Comparison of ENCODE assay signal across 8 mouse cellular contexts in the genomic region with DNA sequence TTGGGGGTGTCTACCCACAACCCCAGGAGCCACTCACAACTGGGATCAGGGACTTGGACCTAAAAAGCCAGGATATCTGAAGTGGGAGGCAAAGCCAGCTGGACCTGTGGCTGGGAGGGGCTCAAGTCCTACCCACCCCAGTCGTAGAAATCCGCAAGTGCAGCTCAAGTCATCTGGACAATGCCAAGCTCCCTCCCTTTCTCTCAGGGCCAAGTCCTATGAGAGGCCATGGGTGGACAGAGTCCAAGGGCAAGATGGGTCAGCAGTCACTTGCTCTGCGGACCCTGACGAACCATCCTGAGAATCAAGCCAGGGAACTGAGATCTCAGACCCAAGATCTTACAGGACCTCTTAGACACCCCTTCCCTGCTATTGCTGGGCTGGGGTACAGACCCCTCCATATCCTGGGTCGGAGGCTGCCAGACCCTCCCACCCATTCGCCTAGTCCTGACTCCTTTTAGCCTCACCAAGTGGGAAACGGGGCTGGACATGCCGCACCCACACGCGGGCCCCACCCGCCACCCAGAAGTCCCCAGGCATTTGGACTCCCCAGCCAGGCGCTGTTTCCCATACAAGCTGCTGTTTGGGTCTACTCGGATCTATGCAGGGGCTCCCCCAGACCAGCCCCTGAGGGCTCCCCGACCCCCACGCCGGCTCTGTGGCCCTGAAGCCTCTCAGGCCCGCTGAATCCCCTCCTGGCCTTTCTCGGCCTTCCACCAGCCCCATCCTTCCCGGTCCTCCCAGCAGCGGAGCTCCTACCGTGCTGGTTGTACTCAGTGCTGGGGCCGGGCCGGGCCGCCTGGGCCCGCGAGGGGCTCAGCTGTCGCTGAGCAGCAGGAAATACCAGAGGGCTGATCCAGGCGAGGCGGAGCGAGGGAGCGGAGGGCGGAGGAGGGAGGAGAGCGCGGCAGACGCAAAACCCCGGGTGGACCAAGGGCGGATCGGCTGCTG. TPM values are rescaled to one million over a fixed set of nuclear protein-coding genes. Genes with fewer than 3 reads are reported as not detected.
DNase-seq lines count a peak whose midpoint lies in the region; ATAC-seq and TF ChIP-seq lines count a peak whose summit lies in the region.

No protein-coding gene starts in this region.

- no peaks in the 10 kb centered on the region for H3K9me3 ChIP-seq in erythroblast, embryonic 14.5 days (ENCODE audit: control insufficient read depth, low read length)
- no peaks in the 10 kb centered on the region for H3K9me3 ChIP-seq in embryonic facial prominence, embryonic 14.5 days (ENCODE audit: control insufficient read depth, low read length)
- no peaks in the 10 kb centered on the region for H3K9me3 ChIP-seq in heart, embryonic 10.5 days
- no peaks in the 10 kb centered on the region for H3K9me3 ChIP-seq in stomach, embryonic 16.5 days (replicated peaks; ENCODE audit: control insufficient read depth, low read length)

- no peaks in the 10 kb centered on the region for H3K79me2 ChIP-seq in liver, adult 2 months (ENCODE audit: control insufficient read depth, insufficient read depth, low read length)
- peaks cover 52% of the 10 kb centered on the region for H3K79me2 ChIP-seq in myocyte (ENCODE audit: control insufficient read depth, insufficient read depth)

- peak overlapping the region; percentile 86 for H3K9ac ChIP-seq in embryonic facial prominence, embryonic 14.5 days (ENCODE audit: low read depth, low read length)
- H3K9ac ChIP-seq in liver, adult 2 months (ENCODE audit: low read depth, low read length), result peak overlapping the region; percentile 53
- peak overlapping the region; percentile 87 for H3K9ac ChIP-seq in stomach, embryonic 16.5 days (ENCODE audit: low read length)

- peak overlapping the region; percentile 75 for H3K27ac ChIP-seq in embryonic facial prominence, embryonic 14.5 days (replicated peaks; ENCODE audit: low read depth, low read length)
- H3K27ac ChIP-seq in heart, embryonic 10.5 days, result peak overlapping the region; percentile 95
- no peak overlapping the region for H3K27ac ChIP-seq in liver, adult 2 months (replicated peaks; ENCODE audit: insufficient read depth, low read depth, low read length)
- peak overlapping the region; percentile 94 for H3K27ac ChIP-seq in stomach, embryonic 16.5 days (ENCODE audit: low read length)

- TF ChIP-seq CTCF in liver, adult 2 months (IDR thresholded peaks at IDR 0.05; ENCODE audit: low read depth, low read length), result no peak

- peak; percentile 92 for DNase-seq in embryonic facial prominence, embryonic 14.5 days (ENCODE audit: low spot score)
- peak; percentile 88 for DNase-seq in heart, embryonic 10.5 days (ENCODE audit: low spot score)
- DNase-seq in kidney, adult 9 months, result peak; percentile 84
- DNase-seq in liver, adult 2 months (ENCODE audit: extremely low read depth, low read depth, low spot score), result no peak

- peaks cover 33% of the 10 kb centered on the region for H3K27me3 ChIP-seq in erythroblast, embryonic 14.5 days (ENCODE audit: control insufficient read depth)
- no peaks in the 10 kb centered on the region for H3K27me3 ChIP-seq in embryonic facial prominence, embryonic 14.5 days (replicated peaks; ENCODE audit: control insufficient read depth, insufficient read depth, low read length)
- peaks cover 33% of the 10 kb centered on the region for H3K27me3 ChIP-seq in heart, embryonic 10.5 days (ENCODE audit: insufficient read depth, poor library complexity, severe bottlenecking)
- H3K27me3 ChIP-seq in liver, adult 2 months (ENCODE audit: control insufficient read depth, insufficient read depth, low read length), result no peaks in the 10 kb centered on the region
- no peaks in the 10 kb centered on the region for H3K27me3 ChIP-seq in myocyte (ENCODE audit: control insufficient read depth, insufficient read depth, insufficient read length)
- H3K27me3 ChIP-seq in stomach, embryonic 16.5 days (ENCODE audit: control insufficient read depth, insufficient read depth, low read length), result no peaks in the 10 kb centered on the region

- H3ac ChIP-seq in myocyte (ENCODE audit: control insufficient read depth, insufficient read length), result peak overlapping the region; percentile 45

- peak overlapping the region; percentile 67 for H3K4me2 ChIP-seq in embryonic facial prominence, embryonic 14.5 days (ENCODE audit: low read depth, low read length)
- H3K4me2 ChIP-seq in myocyte (ENCODE audit: low read depth), result peak overlapping the region; percentile 94
- peak overlapping the region; percentile 59 for H3K4me2 ChIP-seq in stomach, embryonic 16.5 days (ENCODE audit: low read depth, low read length)

- TF ChIP-seq POLR2A in liver, adult 2 months (IDR thresholded peaks at IDR 0.05; ENCODE audit: extremely low read depth, insufficient read depth, low read length), result 0 out of 2 replicates have a peak, but pooled peaks have one; percentile 40
- TF ChIP-seq POLR2A in myocyte (IDR thresholded peaks at IDR 0.05; ENCODE audit: insufficient read length, low read depth), result peak; percentile 81

- no peak for ATAC-seq in erythroblast, adult 5-6 weeks (replicated peaks; ENCODE audit: low FRiP score, poor library complexity, severe bottlenecking)
- ATAC-seq in embryonic facial prominence, embryonic 14.5 days (ENCODE audit: low read depth), result peak; percentile 96
- ATAC-seq in stomach, embryonic 16.5 days (ENCODE audit: insufficient read depth, low FRiP score), result peak; percentile 93

- no peaks in the 10 kb centered on the region for H3K4me1 ChIP-seq in erythroblast, embryonic 14.5 days (ENCODE audit: control insufficient read depth)
- H3K4me1 ChIP-seq in embryonic facial prominence, embryonic 14.5 days (ENCODE audit: control insufficient read depth, insufficient read depth, low read length), result peaks cover 20% of the 10 kb centered on the region
- peaks cover 43% of the 10 kb centered on the region for H3K4me1 ChIP-seq in heart, embryonic 10.5 days
- H3K4me1 ChIP-seq in liver, adult 2 months (ENCODE audit: control insufficient read depth, insufficient read depth, low read length), result no peaks in the 10 kb centered on the region
- peaks cover 36% of the 10 kb centered on the region for H3K4me1 ChIP-seq in stomach, embryonic 16.5 days (ENCODE audit: control insufficient read depth, insufficient read depth, low read length)

- peak overlapping the region; percentile 12 for H3K4me3 ChIP-seq in erythroblast, embryonic 14.5 days (replicated peaks)
- peak overlapping the region; percentile 60 for H3K4me3 ChIP-seq in embryonic facial prominence, embryonic 14.5 days (ENCODE audit: low read depth, low read length)
- peak overlapping the region; percentile 86 for H3K4me3 ChIP-seq in heart, embryonic 10.5 days
- H3K4me3 ChIP-seq in liver, adult 2 months (ENCODE audit: insufficient read depth, low read depth, low read length), result peak overlapping the region; percentile 59
- peak overlapping the region; percentile 81 for H3K4me3 ChIP-seq in myocyte
- peak overlapping the region; percentile 70 for H3K4me3 ChIP-seq in stomach, embryonic 16.5 days (replicated peaks; ENCODE audit: low read length)

- H3K36me3 ChIP-seq in erythroblast, embryonic 14.5 days (ENCODE audit: control insufficient read depth), result no peaks in the 10 kb centered on the region
- H3K36me3 ChIP-seq in embryonic facial prominence, embryonic 14.5 days (ENCODE audit: control insufficient read depth, insufficient read depth, low read length), result no peaks in the 10 kb centered on the region
- H3K36me3 ChIP-seq in heart, embryonic 10.5 days, result peaks cover 2% of the 10 kb centered on the region; the same call in 1 of the 2 replicates
- H3K36me3 ChIP-seq in liver, adult 2 months (ENCODE audit: control insufficient read depth, insufficient read depth, low read length), result no peaks in the 10 kb centered on the region
- no peaks in the 10 kb centered on the region for H3K36me3 ChIP-seq in myocyte (ENCODE audit: control insufficient read depth, insufficient read depth)
- no peaks in the 10 kb centered on the region for H3K36me3 ChIP-seq in stomach, embryonic 16.5 days (ENCODE audit: control insufficient read depth, insufficient read depth, low read length)

- WGBS in embryonic facial prominence, embryonic 14.5 days, result 2% methylated on average over 34 of the region's 38 CpGs
- 3% methylated on average over 37 of the region's 38 CpGs for WGBS in heart, embryonic 10.5 days
- WGBS in liver, adult 2 months, result 13% methylated on average over 38 of the region's 38 CpGs
- WGBS in stomach, embryonic 16.5 days, result 3% methylated on average over 37 of the region's 38 CpGs

RNA-seq across cellular contexts. Expression of gene Osbpl5, which starts 17.0 kb away (rescaled TPM):
- polyA plus RNA-seq in erythroblast, embryonic 14.5 days (2012), result 0.03 TPM in 1 of 2 replicates, not detected in the other
- not detected in 2 replicates for total RNA-seq in erythroblast, adult 5-6 weeks (2015; ENCODE audit: low replicate concordance)
- total RNA-seq in erythroblast, adult 5-6 weeks (2017; ENCODE audit: low replicate concordance), result 0.56 and 0.60 TPM in 2 replicates
- polyA plus RNA-seq in embryonic facial prominence, embryonic 14.5 days (2014; fragmentation: Nextera tagmentation; extraction: Ambion mirVana), result 47.5 and 47.7 TPM in 2 replicates
- polyA plus RNA-seq in heart, embryonic 10.5 days (2016; fragmentation: Nextera tagmentation; extraction: Ambion mirVana), result 19.0 and 29.2 TPM in 2 replicates
- total RNA-seq in liver, adult 2 months (2014; rRNA removed), result 2.7 and 2.8 TPM in 2 replicates
- 3.0 and 3.8 TPM in 2 replicates for polyA plus RNA-seq in liver, adult 2 months (2012; rRNA removed)
- polyA plus RNA-seq in myocyte (2012; fragmentation: generic; extraction: Trizol), result 49.6 TPM
- polyA plus RNA-seq in stomach, embryonic 16.5 days (2015; fragmentation: Nextera tagmentation; extraction: Ambion mirVana), result 43.5 and 52.2 TPM in 2 replicates

RNA-seq across cellular contexts. Expression of gene Mrgprg, which starts 27.0 kb away (rescaled TPM):
- polyA plus RNA-seq in erythroblast, embryonic 14.5 days (2012), result not detected in 2 replicates
- total RNA-seq in erythroblast, adult 5-6 weeks (2015; ENCODE audit: low replicate concordance), result not detected in 2 replicates
- total RNA-seq in erythroblast, adult 5-6 weeks (2017; ENCODE audit: low replicate concordance), result not detected in 2 replicates
- not detected in 2 replicates for polyA plus RNA-seq in embryonic facial prominence, embryonic 14.5 days (2014; fragmentation: Nextera tagmentation; extraction: Ambion mirVana)
- polyA plus RNA-seq in heart, embryonic 10.5 days (2016; fragmentation: Nextera tagmentation; extraction: Ambion mirVana), result 0.15 TPM in 1 of 2 replicates, not detected in the other
- total RNA-seq in liver, adult 2 months (2014; rRNA removed), result not detected in 2 replicates
- 0.05 TPM in 1 of 2 replicates, not detected in the other for polyA plus RNA-seq in liver, adult 2 months (2012; rRNA removed)
- not detected for polyA plus RNA-seq in myocyte (2012; fragmentation: generic; extraction: Trizol)
- not detected in 2 replicates for polyA plus RNA-seq in stomach, embryonic 16.5 days (2015; fragmentation: Nextera tagmentation; extraction: Ambion mirVana)

RNA-seq across cellular contexts. Expression of gene Mrgpre, which starts 44.5 kb away (rescaled TPM):
- not detected in 2 replicates for polyA plus RNA-seq in erythroblast, embryonic 14.5 days (2012)
- total RNA-seq in erythroblast, adult 5-6 weeks (2015; ENCODE audit: low replicate concordance), result not detected in 2 replicates
- not detected in 2 replicates for total RNA-seq in erythroblast, adult 5-6 weeks (2017; ENCODE audit: low replicate concordance)
- 2.1 and 2.4 TPM in 2 replicates for polyA plus RNA-seq in embryonic facial prominence, embryonic 14.5 days (2014; fragmentation: Nextera tagmentation; extraction: Ambion mirVana)
- polyA plus RNA-seq in heart, embryonic 10.5 days (2016; fragmentation: Nextera tagmentation; extraction: Ambion mirVana), result 1.9 and 2.2 TPM in 2 replicates
- 0.09 and 0.54 TPM in 2 replicates for total RNA-seq in liver, adult 2 months (2014; rRNA removed)
- 0.52 and 0.78 TPM in 2 replicates for polyA plus RNA-seq in liver, adult 2 months (2012; rRNA removed)
- 1.9 TPM for polyA plus RNA-seq in myocyte (2012; fragmentation: generic; extraction: Trizol)
- 0.98 and 1.6 TPM in 2 replicates for polyA plus RNA-seq in stomach, embryonic 16.5 days (2015; fragmentation: Nextera tagmentation; extraction: Ambion mirVana)

RNA-seq across cellular contexts. Expression of gene Tnfrsf23, which starts 54.1 kb away (rescaled TPM):
- polyA plus RNA-seq in erythroblast, embryonic 14.5 days (2012), result 0.02 and 0.14 TPM in 2 replicates
- 3.3 and 4.0 TPM in 2 replicates for total RNA-seq in erythroblast, adult 5-6 weeks (2015; ENCODE audit: low replicate concordance)
- 0.28 TPM in 1 of 2 replicates, not detected in the other for total RNA-seq in erythroblast, adult 5-6 weeks (2017; ENCODE audit: low replicate concordance)
- polyA plus RNA-seq in embryonic facial prominence, embryonic 14.5 days (2014; fragmentation: Nextera tagmentation; extraction: Ambion mirVana), result 5.3 and 7.0 TPM in 2 replicates
- 1.2 TPM in 2 replicates for polyA plus RNA-seq in heart, embryonic 10.5 days (2016; fragmentation: Nextera tagmentation; extraction: Ambion mirVana)
- total RNA-seq in liver, adult 2 months (2014; rRNA removed), result 0.34 TPM in 1 of 2 replicates, not detected in the other
- polyA plus RNA-seq in liver, adult 2 months (2012; rRNA removed), result 0.49 and 0.54 TPM in 2 replicates
- 25.7 TPM for polyA plus RNA-seq in myocyte (2012; fragmentation: generic; extraction: Trizol)
- polyA plus RNA-seq in stomach, embryonic 16.5 days (2015; fragmentation: Nextera tagmentation; extraction: Ambion mirVana), result 3.5 and 4.6 TPM in 2 replicates

Comparison
In these comparisons a context has a peak if more than half of its experiments do, and no peak if none do; other contexts are left out.
1. H3K4me3 ChIP-seq: peak in every context shown above with its lines; median percentile 86 in heart, embryonic 10.5 days; 81 in myocyte; 70 in stomach, embryonic 16.5 days; 60 in embryonic facial prominence, embryonic 14.5 days; 59 in liver, adult 2 months; 12 in erythroblast, embryonic 14.5 days.